Mouse (Mus musculus): ENCODE measurements around the gene Msantd4. TPM values are rescaled to one million over a fixed set of nuclear protein-coding genes. Genes with fewer than 3 reads are reported as not detected.
"Not testable (repeated sequence)": the region's sequence is repeated elsewhere in the genome, so short reads cannot be mapped to it uniquely, and the experiment has no call there.

Msantd4 gene
- total RNA-seq (2017) = 25.2 to 32.4 TPM (median 28.6 TPM) in 3 replicates

DNA sequence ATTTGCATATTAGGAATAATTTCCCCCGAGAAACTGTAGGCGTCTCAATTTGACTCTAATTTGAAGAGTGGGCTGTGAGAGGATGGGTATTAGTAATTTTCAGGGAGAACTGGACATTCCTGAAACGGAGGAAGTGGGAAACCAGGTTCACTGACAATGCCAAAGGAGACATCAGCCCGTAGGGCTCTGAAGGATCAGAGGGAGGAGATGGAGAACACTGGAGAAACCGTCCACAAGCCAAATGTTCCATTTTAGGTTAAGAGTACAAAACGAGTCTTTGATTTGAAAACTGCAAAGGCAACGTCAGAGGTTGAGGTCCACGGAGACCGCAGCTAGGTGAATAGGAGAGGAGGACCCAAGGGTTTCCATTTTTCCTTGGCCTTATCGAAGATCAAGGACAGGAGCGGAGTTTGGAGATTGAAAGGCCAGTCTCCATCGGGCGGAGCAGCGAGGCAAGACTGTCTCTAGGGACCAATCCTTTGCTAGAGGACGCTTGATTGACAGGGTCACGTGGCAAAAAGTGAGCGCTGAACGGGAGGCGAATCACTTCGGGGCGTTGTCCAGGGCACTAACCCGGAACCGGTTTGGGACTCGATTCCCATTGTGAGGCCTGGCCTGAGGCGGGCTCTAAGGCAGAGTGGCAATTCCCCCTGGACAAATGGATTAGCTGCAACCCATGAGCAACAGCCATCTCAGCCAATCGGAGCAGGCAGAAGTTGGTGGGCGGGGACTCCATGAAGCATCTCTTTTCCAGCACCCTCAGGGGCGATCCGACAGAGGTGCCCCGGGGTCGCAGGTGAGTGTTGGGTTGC, at the start of gene Msantd4:
TSS of gene Msantd4 (plus strand) at position 735 of the 812 bp plus-strand sequence.
- peak; percentile 99 for ATAC-seq (replicated peaks; ENCODE audit: insufficient number of reproducible peaks, low FRiP score, low TSS enrichment, poor library complexity, severe bottlenecking)

DNA sequence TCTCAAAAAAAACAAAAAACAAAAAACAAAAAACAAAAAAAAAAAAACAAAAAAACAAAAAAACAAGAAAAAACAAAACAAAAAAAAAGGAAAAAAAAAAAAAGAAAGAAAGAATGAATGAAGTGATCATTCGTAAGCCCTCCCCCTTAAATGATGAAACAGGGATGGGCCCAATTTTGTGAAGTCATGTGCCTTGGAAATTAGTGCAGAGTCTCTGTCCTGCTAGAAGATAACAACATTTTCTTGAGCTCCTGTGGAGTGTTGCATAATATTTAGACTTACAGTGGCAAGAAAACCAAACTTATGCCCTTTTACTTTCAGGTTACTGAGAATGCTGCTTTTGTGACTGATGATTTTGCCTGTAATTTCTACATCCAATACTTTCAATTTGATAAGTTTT, 23.2 kb upstream of the Msantd4 start:
- no peak for ATAC-seq (replicated peaks; ENCODE audit: insufficient number of reproducible peaks, low FRiP score, low TSS enrichment, poor library complexity, severe bottlenecking)

DNA sequence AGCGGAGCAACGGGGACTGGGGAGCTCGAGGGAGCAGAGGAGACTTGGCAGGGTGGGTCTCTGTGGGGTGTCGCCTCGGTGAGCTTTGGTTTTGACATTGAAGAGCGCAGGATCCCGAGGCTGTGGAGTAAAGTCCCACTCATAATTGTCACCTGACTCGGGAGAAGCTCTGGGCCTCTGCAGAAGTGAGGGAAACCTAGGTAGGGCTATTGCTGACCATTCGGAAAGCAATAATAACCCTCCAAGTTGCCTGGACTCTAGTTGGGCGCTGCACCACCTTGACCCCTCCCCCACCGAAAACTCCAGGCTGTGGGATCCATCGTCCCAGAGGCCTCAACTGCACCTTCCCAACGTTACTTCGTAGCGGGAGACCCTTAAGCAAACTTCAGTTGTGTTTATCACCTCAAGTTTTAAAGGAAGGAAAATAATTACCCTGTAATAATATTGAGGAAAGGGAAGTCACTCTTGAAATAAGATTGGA, 318 bp downstream of the Msantd4 start:
- ATAC-seq (replicated peaks; ENCODE audit: insufficient number of reproducible peaks, low FRiP score, low TSS enrichment, poor library complexity, severe bottlenecking) = 0 out of 2 replicates have a peak, but pooled peaks have one; percentile 1

DNA sequence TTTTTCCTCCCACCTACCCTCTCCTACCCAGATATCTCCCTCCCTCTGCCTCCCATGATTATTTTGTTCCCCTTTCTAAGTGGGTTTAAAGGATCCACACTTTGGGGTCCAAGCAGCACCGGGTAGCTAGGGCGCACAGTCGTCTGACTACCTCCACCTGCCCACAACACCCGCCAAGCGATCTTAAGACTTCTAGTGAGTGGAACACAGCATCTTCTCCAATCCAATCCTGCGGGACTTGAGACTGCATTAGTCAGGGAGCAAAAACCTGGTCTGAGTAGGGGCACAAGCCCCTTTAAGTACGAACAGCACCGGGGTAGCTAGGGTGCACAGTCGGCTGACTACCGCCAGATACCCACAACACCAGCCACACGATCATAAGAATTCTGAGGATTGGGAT, 24.4 kb downstream of the Msantd4 start:
- ATAC-seq (replicated peaks; ENCODE audit: insufficient number of reproducible peaks, low FRiP score, low TSS enrichment, poor library complexity, severe bottlenecking) = not testable (repeated sequence)

Other genes with a start within 250 kb of the Msantd4 start
- 8.2 to 14.9 TPM (median 11.2 TPM) in 3 replicates for gene Aasdhppt, start 67.1 kb upstream of the Msantd4 start, total RNA-seq (2017)
- 4.4 to 5.4 TPM (median 5.2 TPM) in 3 replicates for gene Kbtbd3, start 66.7 kb upstream of the Msantd4 start, total RNA-seq (2017)

Measured in monocyte, adult 5-6 weeks (primary cell).